8 mouse cellular contexts compared by ENCODE assay signal in genomic region chr7:79780647-79781626, GRCm38 (mm10). TPM values are rescaled to one million over a fixed set of nuclear protein-coding genes. Genes with fewer than 3 reads are reported as not detected.
DNase-seq lines count a peak whose midpoint lies in the region; ATAC-seq lines count a peak whose summit lies in the region.

No protein-coding gene starts in this region.

- peak; percentile 79 for ATAC-seq in hindbrain, embryonic 15.5 days (ENCODE audit: low FRiP score, low read depth)

- no peaks in the 10 kb centered on the region for H3K9me3 ChIP-seq in hindbrain, embryonic 15.5 days

- H3K27me3 ChIP-seq in hindbrain, embryonic 15.5 days: no peaks in the 10 kb centered on the region

- peak overlapping the region; percentile 48 for H3K4me2 ChIP-seq in hindbrain, embryonic 15.5 days

- no peaks in the 10 kb centered on the region for H3K4me1 ChIP-seq in hindbrain, embryonic 15.5 days (replicated peaks)

- no peak overlapping the region for H3K27ac ChIP-seq in hindbrain, embryonic 15.5 days (replicated peaks)

- DNase-seq in T-cell, adult 2 months (ENCODE audit: low spot score): peak; percentile 48
- DNase-seq in cerebellum, postnatal 36 days: peak; percentile 67 to 76
- peak; percentile 79 for DNase-seq in gastrocnemius, adult 18-20 months (ENCODE audit: low spot score)
- peak; percentile 64 to 66 for DNase-seq in layer of hippocampus, postnatal 36 days
- peak; percentile 73 for DNase-seq in lung, postnatal 25 days (ENCODE audit: low spot score)
- DNase-seq in ovary, postnatal 36 days (ENCODE audit: low spot score): peak; percentile 74
- DNase-seq in thymus, postnatal 36 days: peak; percentile 45 to 52

- no peak overlapping the region for H3K9ac ChIP-seq in hindbrain, embryonic 15.5 days

- 32% methylated on average over 16 of the region's 16 CpGs for WGBS in hindbrain, embryonic 15.5 days

- H3K36me3 ChIP-seq in hindbrain, embryonic 15.5 days: no peaks in the 10 kb centered on the region

- H3K4me3 ChIP-seq in hindbrain, embryonic 15.5 days: peak overlapping the region; percentile 16; the same call in 1 of the 2 replicates

RNA-seq across cellular contexts. Expression of gene Mesp1, which starts 12.7 kb away (rescaled TPM):
- total RNA-seq in gastrocnemius, adult 18-20 months (2021): not detected
- 0.19 TPM in 1 of 2 replicates, not detected in the other for polyA plus RNA-seq in hindbrain, embryonic 15.5 days (2015; fragmentation: Nextera tagmentation; extraction: Ambion mirVana)
- total RNA-seq in layer of hippocampus, postnatal 36 days (2021): under 1 TPM in 1 of 2 experiments, not detected in 1; 0.30 TPM

RNA-seq across cellular contexts. Expression of gene Mesp2, which starts 29.6 kb away (rescaled TPM):
- total RNA-seq in gastrocnemius, adult 18-20 months (2021): not detected
- polyA plus RNA-seq in hindbrain, embryonic 15.5 days (2015; fragmentation: Nextera tagmentation; extraction: Ambion mirVana): 1.1 and 1.3 TPM in 2 replicates
- total RNA-seq in layer of hippocampus, postnatal 36 days (2021): 1 to 10 TPM; 1.1 to 1.6 TPM

RNA-seq across cellular contexts. Expression of gene Wdr93, which starts 38.0 kb away (rescaled TPM):
- total RNA-seq in gastrocnemius, adult 18-20 months (2021): under 1 TPM; 0.09 to 0.16 TPM
- 0.35 and 0.69 TPM in 2 replicates for polyA plus RNA-seq in hindbrain, embryonic 15.5 days (2015; fragmentation: Nextera tagmentation; extraction: Ambion mirVana)
- under 1 TPM; 0.30 to 0.38 TPM for total RNA-seq in layer of hippocampus, postnatal 36 days (2021)

RNA-seq across cellular contexts. Expression of gene Pex11a, which starts 38.0 kb away (rescaled TPM):
- 10 to 100 TPM; 12.9 to 14.1 TPM for total RNA-seq in gastrocnemius, adult 18-20 months (2021)
- 12.6 and 13.1 TPM in 2 replicates for polyA plus RNA-seq in hindbrain, embryonic 15.5 days (2015; fragmentation: Nextera tagmentation; extraction: Ambion mirVana)
- 10 to 100 TPM; 10.3 to 10.9 TPM for total RNA-seq in layer of hippocampus, postnatal 36 days (2021)

RNA-seq across cellular contexts. Expression of gene Plin1, which starts 48.2 kb away (rescaled TPM):
- total RNA-seq in gastrocnemius, adult 18-20 months (2021): 10 to 100 TPM; 10.3 to 18.3 TPM
- polyA plus RNA-seq in hindbrain, embryonic 15.5 days (2015; fragmentation: Nextera tagmentation; extraction: Ambion mirVana): 0.60 and 1.3 TPM in 2 replicates
- total RNA-seq in layer of hippocampus, postnatal 36 days (2021): under 1 TPM; 0.22 to 0.35 TPM
